Mouse (Mus musculus) olfactory bulb, adult 2 months (tissue): ENCODE measurements around the gene Krt26.

Experiments used
- CTCF ChIP-seq: fragments of 200-500 bp; IDR thresholded peaks from 2 replicates; pipeline ENCODE4 v1.5.1; 2012; ENCODE audit warnings: low read depth, mild to moderate bottlenecking, low read length, moderate library complexity; ENCODE audit not compliant: insufficient read depth
- POLR2A ChIP-seq: fragments of 200-500 bp; IDR thresholded peaks from 2 replicates; pipeline ENCODE4 v1.6.1; 2012; ENCODE audit warnings: mild to moderate bottlenecking, low read depth, low read length, moderate library complexity; ENCODE audit not compliant: insufficient read depth

- no peak for TF ChIP-seq CTCF
- TF ChIP-seq POLR2A, result no peak
Measured at GRCm38 (mm10) chr11:99333426-99333825, 4.3 kb downstream of the Krt26 start.
